Mouse (Mus musculus) midbrain, embryonic 14.5 days (tissue): ENCODE measurements around the gene March9. TPM values are rescaled to one million over a fixed set of nuclear protein-coding genes. Genes with fewer than 3 reads are reported as not detected.

ENCODE experiments used
- ATAC-seq: fragments of 200-750 bp; cut with Nextera tagmentation; 2 replicates; pipeline ENCODE4 v1.8.0; 2017; ENCODE audit warnings: moderate number of reproducible peaks, moderate library complexity; ENCODE audit not compliant: low FRiP score, low TSS enrichment
- DNase-seq: peaks from one replicate; pipeline ENCODE4 v3.0.0-alpha.2; 2015
- H3K27ac ChIP-seq: fragments of 300-500 bp; sonication (generic); replicated peaks from 2 replicates; pipeline ENCODE4 v1.5.1; 2014; ENCODE audit warnings: mild to moderate bottlenecking, low read depth, low read length, moderate library complexity
- H3K27me3 ChIP-seq: fragments of 300-500 bp; sonication (generic); 2 replicates; pipeline ENCODE4 v1.6.1; 2014; ENCODE audit warnings: low read length, control low read depth, mixed read lengths; ENCODE audit not compliant: control insufficient read depth, insufficient read depth
- H3K36me3 ChIP-seq: fragments of 300-500 bp; sonication (generic); 2 replicates; pipeline ENCODE4 v1.6.1; 2014; ENCODE audit warnings: low read length, control low read depth; ENCODE audit not compliant: control insufficient read depth, insufficient read depth
- H3K4me1 ChIP-seq: fragments of 300-500 bp; sonication (generic); 2 replicates; pipeline ENCODE4 v1.6.1; 2014; ENCODE audit warnings: mild to moderate bottlenecking, antibody characterized with exemption, low read length, control low read depth; ENCODE audit not compliant: control insufficient read depth, insufficient read depth
- H3K4me2 ChIP-seq: fragments of 300-500 bp; sonication (generic); 2 replicates; pipeline ENCODE4 v1.6.1; 2014; ENCODE audit warnings: mild to moderate bottlenecking, low read length, moderate library complexity
- H3K4me3 ChIP-seq: fragments of 300-500 bp; sonication (generic); replicated peaks from 2 replicates; pipeline ENCODE4 v1.5.1; 2014; ENCODE audit warnings: low read depth, low read length
- H3K9ac ChIP-seq: fragments of 300-500 bp; sonication (generic); replicated peaks from 2 replicates; pipeline ENCODE4 v1.6.1; 2014; ENCODE audit warnings: mild to moderate bottlenecking, low read length, moderate library complexity
- H3K9me3 ChIP-seq: fragments of 300-500 bp; sonication (generic); 2 replicates; pipeline ENCODE4 v1.6.1; 2016; ENCODE audit warnings: low read length, control low read depth, mixed read lengths; ENCODE audit not compliant: control insufficient read depth
- WGBS: fragments of 180-500 bp; shearing (Covaris S2); extraction: QIAGEN DNeasy Blood & Tissue Kit; methylation state at CpG from one replicate; pipeline ENCODE4 v1.1.7; 2014; 5-methylcytosine and 5-hydroxymethylcytosine counted together
- polyA plus RNA-seq: library from polyadenylated mRNA; unstranded; fragments of >200 nt; fragmentation: Nextera tagmentation; extraction: Ambion mirVana; gene quantifications from 2 replicates; pipeline ENCODE4 v1.2.1, GENCODE M21; 2014

The March9 gene
- polyA plus RNA-seq, 1 experiment from 2014 or later, result 11.8 TPM

GRCm38 (mm10) chr10:127054646-127055045, 5.3 kb downstream of the March9 start:
- Histone ChIP-seq H3K27ac (no peak overlapping the region), H3K27me3 (peaks cover 19% of the 10 kb centered on the region), H3K4me2 (no peak overlapping the region), H3K9me3 (no peaks in the 10 kb centered on the region), H3K4me1 (peaks cover 13% of the 10 kb centered on the region; the same call in 1 of the 2 replicates), H3K36me3 (peaks cover 52% of the 10 kb centered on the region), H3K4me3 (no peak overlapping the region), H3K9ac (no peak overlapping the region)
- ATAC-seq, result no peak
- 75% methylated on average over 4 of the region's 4 CpGs for WGBS
- DNase-seq, result no peak

- Histone ChIP-seq H3K4me1 (no peaks in the 10 kb centered on the region), H3K9ac (no peak overlapping the region), H3K4me3 (no peak overlapping the region), H3K9me3 (no peaks in the 10 kb centered on the region), H3K4me2 (no peak overlapping the region), H3K36me3 (peaks cover 23% of the 10 kb centered on the region), H3K27me3 (peaks cover 41% of the 10 kb centered on the region), H3K27ac (no peak overlapping the region)
- DNase-seq, result no peak
- 22% methylated on average over 10 of the region's 10 CpGs for WGBS
- ATAC-seq, result peak; percentile 28; the same call in 1 of the 2 replicates
Observed at GRCm38 (mm10) chr10:127050119-127050474, 9.9 kb downstream of the March9 start.

GRCm38 (mm10) chr10:127049395-127050118, 10.4 kb downstream of the March9 start:
- Histone ChIP-seq H3K36me3 (peaks cover 18% of the 10 kb centered on the region), H3K4me1 (no peaks in the 10 kb centered on the region), H3K4me3 (no peak overlapping the region), H3K27ac (no peak overlapping the region), H3K4me2 (no peak overlapping the region), H3K27me3 (peaks cover 41% of the 10 kb centered on the region), H3K9me3 (no peaks in the 10 kb centered on the region), H3K9ac (no peak overlapping the region)
- ATAC-seq (no peak), DNase-seq (no peak)
- 3% methylated on average over 29 of the region's 29 CpGs for WGBS

GRCm38 (mm10) chr10:127048608-127049394, 11.2 kb downstream of the March9 start:
- Histone ChIP-seq H3K36me3 (peaks cover 10% of the 10 kb centered on the region), H3K9ac (no peak overlapping the region), H3K4me1 (no peaks in the 10 kb centered on the region), H3K9me3 (no peaks in the 10 kb centered on the region), H3K27ac (no peak overlapping the region), H3K27me3 (peaks cover 41% of the 10 kb centered on the region), H3K4me3 (no peak overlapping the region), H3K4me2 (no peak overlapping the region)
- WGBS, result 4% methylated on average over 35 of the region's 35 CpGs
- no peak for DNase-seq
- ATAC-seq, result no peak

GRCm38 (mm10) chr10:127047954-127048353, 12.0 kb downstream of the March9 start, which contains the start of gene Cyp27b1:
Gene Cyp27b1, plus strand, starts transcription at chr10:127048250.
- Histone ChIP-seq H3K27ac (no peak within 1 kb of the TSS), H3K4me2 (no peak within 1 kb of the TSS), H3K9ac (no peak within 1 kb of the TSS), H3K36me3 (peaks cover 5% of the 10 kb centered on the region; the same call in 1 of the 2 replicates), H3K9me3 (no peaks in the 10 kb centered on the region), H3K4me1 (no peaks in the 10 kb centered on the region), H3K27me3 (peaks cover 41% of the 10 kb centered on the region), H3K4me3 (no peak within 1 kb of the TSS)
- ATAC-seq (no peak), DNase-seq (no peak)
- 23% methylated on average over 5 of the region's 5 CpGs for WGBS

GRCm38 (mm10) chr10:127043187-127043586, 16.8 kb downstream of the March9 start:
- 41% methylated on average over 6 of the region's 6 CpGs for WGBS
- H3K4me1 ChIP-seq, result peaks cover 3% of the 10 kb centered on the region; the same call in 1 of the 2 replicates
- no peak overlapping the region for H3K4me2 ChIP-seq
- DNase-seq, result no peak
- peaks cover 7% of the 10 kb centered on the region for H3K27me3 ChIP-seq
- H3K4me3 ChIP-seq, result no peak overlapping the region
- H3K27ac ChIP-seq, result no peak overlapping the region
- ATAC-seq, result no peak
- H3K36me3 ChIP-seq, result no peaks in the 10 kb centered on the region
- H3K9ac ChIP-seq, result no peak overlapping the region
- no peaks in the 10 kb centered on the region for H3K9me3 ChIP-seq

- 18% methylated on average over 5 of the region's 5 CpGs for WGBS
- no peak overlapping the region for H3K27ac ChIP-seq
- no peaks in the 10 kb centered on the region for H3K9me3 ChIP-seq
- H3K27me3 ChIP-seq, result peaks cover 1% of the 10 kb centered on the region
- H3K4me2 ChIP-seq, result peak overlapping the region; percentile 77
- DNase-seq (no peak), ATAC-seq (no peak)
- H3K4me3 ChIP-seq, result peak overlapping the region; percentile 65
- H3K9ac ChIP-seq, result peak overlapping the region; percentile 24; the same call in 1 of the 2 replicates
- peaks cover 3% of the 10 kb centered on the region; the same call in 1 of the 2 replicates for H3K4me1 ChIP-seq
- no peaks in the 10 kb centered on the region for H3K36me3 ChIP-seq
Observed at GRCm38 (mm10) chr10:127042468-127043115, 17.4 kb downstream of the March9 start.

GRCm38 (mm10) chr10:127041774-127042338, 18.1 kb downstream of the March9 start:
- Histone ChIP-seq H3K4me2 (peak overlapping the region; percentile 77), H3K9ac (peak overlapping the region; percentile 64), H3K27me3 (no peaks in the 10 kb centered on the region; the same call in 1 of the 2 replicates), H3K36me3 (no peaks in the 10 kb centered on the region), H3K4me3 (peak overlapping the region; percentile 65), H3K4me1 (peaks cover 3% of the 10 kb centered on the region; the same call in 1 of the 2 replicates), H3K27ac (0 out of 2 replicates have a peak overlapping the region, but pooled peaks have one; percentile 26), H3K9me3 (no peaks in the 10 kb centered on the region)
- DNase-seq, result peak; percentile 97
- peak; percentile 86 for ATAC-seq
- WGBS, result under 1% methylated on average over 44 of the region's 44 CpGs
